Mouse (Mus musculus): ENCODE measurements around the gene Phf11c.
"Not testable (repeated sequence)": the region's sequence is repeated elsewhere in the genome, so short reads cannot be mapped to it uniquely, and the experiment has no call there.

Phf11c gene

GRCm38 (mm10) chr14:59395281-59395680, at the start of gene Phf11c:
TSS of gene Phf11c (minus strand) at chr14:59395381.
- no peak for DNase-seq

GRCm38 (mm10) chr14:59441472-59441805, 46.3 kb upstream of the Phf11c start:
- DNase-seq = no peak

DNA sequence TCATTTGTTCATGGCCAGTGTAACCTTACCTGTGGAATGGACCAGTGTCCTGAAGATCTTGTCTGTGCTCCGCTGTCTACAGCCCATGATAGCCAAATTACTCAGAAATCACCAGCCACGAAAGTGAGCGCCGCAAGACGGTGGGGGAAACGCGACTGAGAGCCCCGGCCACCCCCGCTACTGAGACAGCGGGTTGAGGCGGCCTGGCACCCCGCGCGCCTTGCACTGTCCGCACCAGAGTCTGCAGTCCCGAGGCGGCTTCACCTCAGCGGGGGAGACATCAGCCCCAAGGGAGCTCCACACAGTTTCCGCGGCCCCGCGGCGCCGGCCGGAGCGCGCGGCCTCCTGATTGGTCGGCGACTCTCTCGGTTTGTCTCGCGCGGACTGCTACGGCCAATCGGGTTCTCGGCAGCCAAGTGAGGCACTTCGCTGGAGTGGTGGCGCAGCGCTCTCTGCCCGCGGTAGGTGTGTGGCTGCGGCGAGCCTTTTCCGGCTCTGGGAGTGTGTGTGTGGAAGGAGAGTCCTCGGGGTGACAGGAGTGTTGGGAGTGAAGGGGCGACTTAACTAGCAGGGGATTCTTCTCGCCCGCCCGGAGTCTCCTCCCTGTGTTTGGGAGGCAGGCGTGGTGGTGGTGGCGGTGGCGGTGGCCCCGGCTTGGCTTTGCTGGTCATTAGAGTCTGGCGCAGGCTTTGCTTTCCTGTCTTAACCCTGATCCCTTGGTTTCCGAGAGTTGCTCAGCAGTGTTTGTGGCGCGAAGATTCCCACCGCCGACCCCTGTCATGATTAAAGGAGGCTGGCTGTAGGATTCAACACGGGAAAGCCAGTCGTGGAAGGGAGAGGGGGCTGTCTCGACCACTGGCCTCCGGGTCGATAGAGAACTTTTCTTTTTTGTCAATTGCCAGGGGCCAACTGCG, 45.6 kb upstream of the Phf11c start, which contains the start of the genes Setdb2 and Cab39l:
Setdb2 (minus strand) TSS at position 327 of the 914 bp plus-strand sequence.
Cab39l (plus strand) TSS at position 415 of the 914 bp plus-strand sequence.
- DNase-seq = peak; percentile 90 to 92

- DNase-seq = no peak
These were observed 44.9 kb upstream of the Phf11c start for GRCm38 (mm10) chr14:59440039-59440438.

DNA sequence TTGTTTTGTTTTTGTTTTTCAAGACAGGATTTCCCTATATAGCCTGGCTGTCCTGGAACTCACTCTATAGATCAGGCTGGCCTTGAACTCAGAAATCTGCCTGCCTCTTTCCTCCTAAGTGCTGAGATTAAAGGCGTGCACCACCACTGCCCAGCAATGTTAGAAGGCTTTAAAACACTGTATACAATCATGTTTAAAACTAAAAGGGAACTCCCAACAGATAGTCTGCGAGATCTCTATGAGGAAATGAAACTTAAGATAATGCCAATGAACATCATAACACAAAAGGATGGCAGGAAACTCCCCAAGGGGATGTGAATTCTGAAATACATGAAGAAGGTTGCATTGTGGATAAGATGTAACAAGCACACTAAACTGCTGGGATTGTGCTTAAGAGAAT, 43.3 kb upstream of the Phf11c start:
- DNase-seq = no peak

- DNase-seq = no peak
These were observed 42.2 kb upstream of the Phf11c start for GRCm38 (mm10) chr14:59437398-59437797.

DNA sequence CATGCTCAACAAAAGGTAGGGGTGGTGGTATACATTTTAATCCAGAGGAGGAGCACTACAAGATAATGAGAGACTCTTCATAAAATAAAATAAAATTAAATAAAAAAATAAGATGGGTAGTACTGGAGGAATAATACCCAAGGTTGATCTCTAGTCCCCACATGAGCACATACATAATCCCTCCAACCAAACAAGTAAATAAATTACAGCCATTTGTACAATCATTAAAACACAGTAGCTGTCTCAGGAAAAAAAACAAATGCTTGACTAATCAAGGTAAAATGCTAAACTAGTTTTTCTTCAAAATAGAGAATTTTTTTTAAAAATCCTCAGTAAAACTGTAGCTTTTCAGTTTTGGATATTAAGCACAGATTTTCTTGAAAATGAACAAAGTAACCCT, 40.0 kb upstream of the Phf11c start:
- no peak for DNase-seq

DNA sequence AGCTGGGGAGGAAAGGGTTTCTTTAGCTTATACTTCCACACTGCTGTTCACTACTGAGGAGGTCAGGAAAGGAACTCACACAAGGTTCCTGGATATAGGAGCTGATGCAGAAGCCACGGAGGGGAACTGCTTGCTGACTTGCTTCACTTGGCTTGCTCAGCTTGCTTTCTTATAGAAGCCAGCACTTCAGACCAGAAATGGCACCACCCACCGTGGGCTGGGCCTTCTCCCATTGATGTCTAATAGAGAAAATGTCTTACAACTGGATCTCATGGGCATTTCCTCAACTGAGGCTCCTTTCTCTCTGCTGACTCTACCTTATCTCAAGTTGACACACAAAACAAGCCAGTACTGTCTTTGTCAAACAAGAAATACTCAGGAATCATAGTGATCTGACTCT, 38.7 kb upstream of the Phf11c start:
- no peak for DNase-seq

- DNase-seq = no peak
These were observed 35.4 kb upstream of the Phf11c start for GRCm38 (mm10) chr14:59430556-59430955.

DNA sequence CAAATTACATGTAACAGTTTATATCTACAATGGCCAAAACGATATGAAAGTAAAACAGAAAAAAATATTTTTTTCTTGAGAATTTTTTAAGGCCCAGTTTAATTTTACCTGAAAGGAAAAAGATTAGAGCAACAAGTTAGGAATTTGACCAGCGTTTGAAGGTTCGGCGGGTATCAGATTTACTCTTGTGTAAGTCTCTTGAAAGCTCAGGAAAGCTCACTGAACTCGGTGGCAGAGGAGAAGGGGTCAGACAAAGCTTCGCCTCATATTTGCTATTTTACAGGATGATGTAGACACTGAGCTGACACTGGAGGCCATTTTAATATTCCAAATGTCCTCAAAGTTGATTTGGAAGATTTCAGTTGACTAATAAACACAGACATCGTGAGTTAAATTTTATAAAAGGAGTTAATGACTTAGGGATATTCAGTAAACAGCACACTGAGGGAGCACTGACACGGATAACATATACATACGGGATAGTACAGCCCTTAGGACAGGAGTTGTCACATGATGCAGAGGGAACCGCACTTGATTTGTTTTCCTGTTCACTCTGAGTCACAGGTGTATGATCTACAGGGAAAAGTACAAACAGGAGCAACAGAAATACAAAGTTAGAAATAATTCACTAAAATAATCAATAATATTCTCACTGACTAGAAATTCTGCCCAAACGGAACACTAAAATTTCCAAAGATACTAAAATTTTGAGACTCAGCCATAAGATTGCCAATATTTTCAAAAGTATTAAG, 27.9 kb upstream of the Phf11c start:
- DNase-seq = no peak

- no peak for DNase-seq
These were observed 23.0 kb upstream of the Phf11c start for GRCm38 (mm10) chr14:59418171-59418570.

- not testable (repeated sequence) for DNase-seq
These were observed 19.8 kb upstream of the Phf11c start for GRCm38 (mm10) chr14:59414979-59415378.

DNA sequence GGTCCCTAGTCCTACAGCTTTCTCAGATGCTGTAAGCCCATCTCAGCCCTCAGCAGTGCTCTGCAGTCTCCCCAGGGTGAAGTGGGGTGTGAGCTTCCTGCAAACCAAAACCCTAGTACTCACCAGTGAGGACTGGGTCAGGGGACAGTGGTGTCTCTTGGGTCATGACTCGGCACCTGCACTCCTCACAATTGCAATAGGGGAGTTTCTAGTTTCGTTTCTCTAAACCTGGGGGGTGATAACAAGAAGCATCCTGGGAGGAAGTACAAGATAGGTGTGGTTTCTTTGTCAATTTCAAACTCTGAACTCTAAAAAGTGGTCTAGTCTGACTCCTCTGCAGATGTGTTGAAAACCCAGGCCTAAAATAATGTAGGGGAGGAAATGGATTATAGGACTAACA, 1.8 kb upstream of the Phf11c start:
- no peak for DNase-seq

DNA sequence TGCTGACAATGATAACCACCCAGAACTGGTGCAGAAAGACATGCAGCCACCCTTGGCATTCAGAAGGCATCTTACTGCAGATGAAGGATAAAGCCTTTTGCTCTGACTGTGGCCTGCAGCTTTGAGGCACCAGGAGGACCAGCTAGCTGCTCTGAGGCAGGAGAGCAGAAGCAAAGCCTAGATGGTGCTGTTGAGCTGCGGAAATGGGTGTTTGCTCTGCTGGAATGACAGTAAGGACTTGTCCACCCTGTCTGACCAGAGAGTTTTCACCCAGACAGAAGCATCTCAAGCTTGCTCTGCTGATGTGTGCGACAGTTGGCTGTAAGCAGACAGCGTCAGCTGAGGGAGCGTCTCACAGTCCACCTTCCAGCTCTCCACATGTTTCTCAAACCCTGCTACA, 5.0 kb downstream of the Phf11c start:
- peak; percentile 5 to 13 for DNase-seq

DNA sequence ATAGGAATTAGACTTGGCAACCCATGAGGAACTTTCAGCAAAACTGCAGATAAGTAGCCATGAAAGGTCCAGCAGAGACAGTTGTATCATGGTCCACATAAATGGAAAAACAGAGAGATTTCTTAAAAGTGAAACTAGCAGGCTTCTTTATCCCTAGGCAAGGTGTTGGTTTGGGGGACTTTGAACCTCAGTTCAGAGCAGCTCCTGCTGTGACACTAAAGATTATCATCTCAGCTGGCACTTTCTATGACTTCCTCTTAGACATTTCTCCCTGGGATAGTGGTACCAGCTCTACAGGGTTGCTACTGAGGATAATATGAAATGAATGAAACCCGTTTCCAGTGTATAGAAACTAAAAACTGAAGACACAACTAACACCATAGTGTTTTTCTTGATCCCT, 5.6 kb downstream of the Phf11c start:
- DNase-seq = no peak

GRCm38 (mm10) chr14:59370348-59371068, 24.7 kb downstream of the Phf11c start:
- DNase-seq = no peak

DNA sequence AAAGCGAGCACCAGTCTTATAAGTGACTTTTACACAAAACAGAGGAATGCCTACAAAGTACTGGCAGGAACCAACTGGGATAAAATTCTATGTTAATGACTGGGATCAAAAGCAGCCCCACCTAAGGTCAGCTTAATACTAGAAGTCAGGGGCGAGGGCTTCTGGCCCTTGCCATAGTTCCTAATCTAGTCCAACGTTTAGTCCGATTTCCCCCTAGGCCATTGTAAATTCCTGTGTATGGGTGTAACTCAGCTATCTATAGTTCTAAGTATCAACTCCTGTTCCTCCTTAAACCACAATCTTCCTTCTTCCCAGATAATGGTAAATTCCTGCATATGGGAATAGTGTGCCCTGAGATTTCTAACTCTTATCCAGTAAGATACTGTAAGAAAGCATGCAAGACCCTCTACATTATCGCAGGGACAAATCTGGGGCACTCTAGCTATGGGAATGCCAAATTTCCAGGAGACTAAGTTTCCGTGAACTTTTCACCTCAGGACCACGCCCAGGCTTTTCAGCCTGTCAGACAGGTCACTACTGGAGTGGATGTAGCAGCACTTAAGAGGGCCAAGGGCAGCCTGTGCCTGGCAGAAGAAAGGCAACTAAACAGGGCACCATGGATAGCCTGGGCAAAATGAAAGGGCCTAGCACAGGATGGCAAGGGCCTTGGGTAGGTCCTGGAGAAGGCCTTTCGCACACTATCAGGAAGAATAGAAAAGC, 28.6 kb downstream of the Phf11c start:
- no peak for DNase-seq

DNA sequence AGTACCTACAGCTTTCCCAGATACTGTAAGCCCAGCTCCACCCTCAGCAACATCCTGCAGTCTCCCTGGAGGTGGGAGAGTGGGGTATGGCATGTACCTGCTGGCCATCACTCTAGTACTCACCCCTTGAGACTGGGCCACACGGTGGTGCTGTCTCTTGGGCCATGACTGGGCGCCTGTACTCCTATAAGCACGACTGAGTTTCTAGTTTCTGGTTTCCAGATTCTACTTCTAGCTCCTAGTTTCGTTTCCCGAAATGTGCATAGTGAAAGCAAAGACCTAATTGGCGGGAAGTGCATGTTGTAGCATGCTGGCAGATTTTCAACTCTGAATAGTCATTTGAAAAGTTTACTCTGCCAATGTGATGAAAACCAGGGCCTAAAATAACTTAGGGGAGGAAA, 29.9 kb downstream of the Phf11c start, which contains the start of gene Phf11d:
Phf11d (minus strand) TSS at position 227 of the 401 bp plus-strand sequence.
- no peak for DNase-seq

DNA sequence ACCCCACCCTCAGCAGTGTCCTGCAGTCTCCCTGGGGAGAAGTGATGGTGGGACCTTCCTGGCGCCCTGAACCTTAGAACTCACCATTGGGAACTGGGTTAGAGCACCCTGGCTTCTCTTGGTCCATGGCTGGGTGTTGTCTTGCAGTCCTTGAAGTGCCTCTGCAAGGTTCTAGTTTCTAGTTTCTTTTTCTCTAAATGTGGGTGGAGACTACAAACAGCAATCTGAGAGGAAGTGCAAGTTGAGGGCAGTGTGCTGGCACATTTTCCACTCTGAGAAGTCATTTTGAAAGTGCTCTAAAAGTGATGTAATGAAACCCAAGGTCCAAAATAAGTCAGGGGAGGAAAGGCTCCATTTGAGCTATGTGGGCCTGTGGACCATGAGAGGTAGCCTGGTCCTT, 54.0 kb downstream of the Phf11c start, which contains the start of gene Phf11b:
Phf11b (minus strand) TSS at position 163 of the 400 bp plus-strand sequence.
- not testable (repeated sequence) for DNase-seq

- DNase-seq = no peak
These were observed 55.6 kb downstream of the Phf11c start for GRCm38 (mm10) chr14:59339541-59339940.

DNA sequence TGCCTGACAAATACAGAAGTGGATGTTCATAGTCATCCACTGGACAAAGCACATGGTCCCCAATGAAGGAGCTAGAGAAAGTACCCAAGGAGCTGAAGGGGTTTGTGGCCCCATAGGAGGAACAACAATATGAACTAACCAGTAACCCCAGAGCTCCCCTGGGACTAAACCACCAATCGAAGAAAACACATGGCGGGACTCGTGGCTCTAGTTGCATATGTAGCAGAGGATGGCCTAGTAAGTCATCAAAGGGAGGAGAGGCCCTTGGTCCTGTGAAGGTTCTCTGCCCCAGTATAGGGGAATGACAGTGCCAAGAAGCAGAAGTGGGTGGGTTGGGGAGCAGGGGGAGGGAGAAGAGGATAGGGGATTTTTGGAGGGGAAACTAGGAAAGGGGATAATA, 59.1 kb downstream of the Phf11c start:
- DNase-seq = not testable (repeated sequence)
